Mouse (Mus musculus): ENCODE data around the gene Megf9. TPM values are rescaled to one million over a fixed set of nuclear protein-coding genes. Genes with fewer than 3 reads are reported as not detected.

Gene Megf9
- polyA plus RNA-seq, 1 experiment = 76.4 TPM

GRCm38 (mm10) chr4:70533056-70533805, 1.6 kb downstream of the Megf9 start:
- TF ChIP-seq POLR2A (IDR thresholded peaks at IDR 0.05; ENCODE audit: insufficient read depth, low read depth, low read length) = no peak
- TF ChIP-seq CTCF (IDR thresholded peaks at IDR 0.05; ENCODE audit: insufficient read depth, low read depth, low read length) = no peak
- WGBS = 28% methylated on average over 3 of the region's 3 CpGs
- Histone ChIP-seq H3K4me1 (ENCODE audit: control insufficient read depth, insufficient read depth, low read length) (peaks cover 8% of the 10 kb centered on the region), H3K4me3 (ENCODE audit: insufficient read depth, low read depth, low read length) (no peak overlapping the region), H3K27ac (ENCODE audit: insufficient read depth, low read depth, low read length) (no peak overlapping the region)

DNA sequence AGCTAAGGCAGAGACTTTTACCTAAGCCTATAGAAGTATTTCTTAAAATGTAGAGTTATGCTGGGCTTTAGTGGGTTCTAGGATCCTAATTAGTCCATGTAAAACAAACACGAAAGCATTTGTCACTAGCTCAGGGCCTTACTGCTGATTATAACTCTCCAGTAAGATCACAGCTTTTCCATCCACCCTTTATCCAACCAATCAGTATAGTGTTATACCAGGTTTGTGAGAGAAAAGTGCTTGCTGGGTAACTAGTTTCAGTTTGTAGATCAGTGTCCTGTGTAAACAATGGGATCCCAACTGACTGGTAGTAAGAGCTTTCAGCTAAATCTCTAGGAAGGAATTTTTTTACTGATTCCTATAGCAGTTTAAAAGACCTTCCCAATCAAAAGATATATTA, 3.8 kb downstream of the Megf9 start:
- no peak overlapping the region for H3K27ac ChIP-seq (ENCODE audit: insufficient read depth, low read depth, low read length)
- H3K4me1 ChIP-seq (ENCODE audit: control insufficient read depth, insufficient read depth, low read length) = peaks cover 8% of the 10 kb centered on the region
- no peak for TF ChIP-seq CTCF (IDR thresholded peaks at IDR 0.05; ENCODE audit: insufficient read depth, low read depth, low read length)
- no peak for TF ChIP-seq POLR2A (IDR thresholded peaks at IDR 0.05; ENCODE audit: insufficient read depth, low read depth, low read length)
- 62% methylated on average over 1 of the region's 1 CpGs for WGBS
- H3K4me3 ChIP-seq (ENCODE audit: insufficient read depth, low read depth, low read length) = no peak overlapping the region

DNA sequence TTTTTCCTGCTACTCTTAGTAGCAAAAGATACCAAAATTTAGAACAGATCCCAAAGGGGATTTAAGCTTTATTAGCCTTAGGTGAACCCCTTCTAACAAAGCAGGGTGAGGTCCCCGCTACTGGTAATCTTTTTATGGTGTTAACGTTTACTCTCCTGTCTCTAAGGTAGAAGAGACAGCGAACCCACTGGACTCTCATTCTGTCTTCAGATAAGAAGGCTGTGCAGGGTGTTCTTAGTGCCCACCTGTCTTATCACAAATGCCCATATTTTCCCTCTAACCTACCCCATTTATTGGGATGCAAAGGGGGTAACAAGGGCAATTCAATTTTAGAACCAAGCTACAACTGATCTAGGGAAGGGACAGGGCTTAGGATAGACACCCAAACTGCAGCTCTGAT, 6.2 kb downstream of the Megf9 start:
- TF ChIP-seq POLR2A (IDR thresholded peaks at IDR 0.05; ENCODE audit: insufficient read depth, low read depth, low read length) (no peak), CTCF (IDR thresholded peaks at IDR 0.05; ENCODE audit: insufficient read depth, low read depth, low read length) (no peak)
- WGBS = 93% methylated on average over 3 of the region's 3 CpGs
- Histone ChIP-seq H3K4me1 (ENCODE audit: control insufficient read depth, insufficient read depth, low read length) (no peaks in the 10 kb centered on the region), H3K4me3 (ENCODE audit: insufficient read depth, low read depth, low read length) (no peak overlapping the region), H3K27ac (ENCODE audit: insufficient read depth, low read depth, low read length) (no peak overlapping the region)

GRCm38 (mm10) chr4:70523346-70523745, 11.4 kb downstream of the Megf9 start:
- no peak overlapping the region for H3K4me3 ChIP-seq (ENCODE audit: insufficient read depth, low read depth, low read length)
- no peak overlapping the region for H3K27ac ChIP-seq (ENCODE audit: insufficient read depth, low read depth, low read length)
- 81% methylated on average over 2 of the region's 2 CpGs for WGBS
- H3K4me1 ChIP-seq (ENCODE audit: control insufficient read depth, insufficient read depth, low read length) = no peaks in the 10 kb centered on the region
- TF ChIP-seq CTCF (IDR thresholded peaks at IDR 0.05; ENCODE audit: insufficient read depth, low read depth, low read length) (no peak), POLR2A (IDR thresholded peaks at IDR 0.05; ENCODE audit: insufficient read depth, low read depth, low read length) (no peak)

GRCm38 (mm10) chr4:70521506-70522292, 13.1 kb downstream of the Megf9 start:
- Histone ChIP-seq H3K4me1 (ENCODE audit: control insufficient read depth, insufficient read depth, low read length) (no peaks in the 10 kb centered on the region), H3K4me3 (ENCODE audit: insufficient read depth, low read depth, low read length) (no peak overlapping the region), H3K27ac (ENCODE audit: insufficient read depth, low read depth, low read length) (no peak overlapping the region)
- TF ChIP-seq CTCF (IDR thresholded peaks at IDR 0.05; ENCODE audit: insufficient read depth, low read depth, low read length) = no peak
- TF ChIP-seq POLR2A (IDR thresholded peaks at IDR 0.05; ENCODE audit: insufficient read depth, low read depth, low read length) = no peak
- 94% methylated on average over 1 of the region's 1 CpGs for WGBS

DNA sequence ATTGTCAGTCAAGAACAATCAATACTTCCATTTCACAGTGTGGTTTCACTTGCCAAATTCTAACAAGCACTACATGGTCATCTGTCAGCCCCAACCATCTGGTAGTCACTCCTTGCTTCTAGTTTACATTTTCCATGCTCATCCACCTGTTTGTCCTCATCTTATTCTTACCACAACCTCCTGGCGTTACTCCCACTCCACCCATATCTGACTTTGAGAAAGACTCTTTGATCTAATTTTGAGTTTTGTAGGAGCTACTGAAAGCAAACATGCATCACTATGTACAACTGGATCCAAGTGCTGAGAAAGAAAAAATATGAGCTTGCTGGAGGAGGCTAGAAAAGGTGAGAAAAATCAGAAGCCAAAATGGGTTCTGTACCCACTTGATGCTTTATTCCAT, 17.1 kb downstream of the Megf9 start:
- Histone ChIP-seq H3K27ac (ENCODE audit: insufficient read depth, low read depth, low read length) (no peak overlapping the region), H3K4me1 (ENCODE audit: control insufficient read depth, insufficient read depth, low read length) (no peaks in the 10 kb centered on the region), H3K4me3 (ENCODE audit: insufficient read depth, low read depth, low read length) (no peak overlapping the region)
- TF ChIP-seq POLR2A (IDR thresholded peaks at IDR 0.05; ENCODE audit: insufficient read depth, low read depth, low read length) (no peak), CTCF (IDR thresholded peaks at IDR 0.05; ENCODE audit: insufficient read depth, low read depth, low read length) (no peak)
- 96% methylated on average over 1 of the region's 1 CpGs for WGBS

GRCm38 (mm10) chr4:70516289-70516688, 18.5 kb downstream of the Megf9 start:
- H3K4me1 ChIP-seq (ENCODE audit: control insufficient read depth, insufficient read depth, low read length) = no peaks in the 10 kb centered on the region
- no peak overlapping the region for H3K4me3 ChIP-seq (ENCODE audit: insufficient read depth, low read depth, low read length)
- 96% methylated on average over 6 of the region's 6 CpGs for WGBS
- H3K27ac ChIP-seq (ENCODE audit: insufficient read depth, low read depth, low read length) = no peak overlapping the region
- TF ChIP-seq CTCF (IDR thresholded peaks at IDR 0.05; ENCODE audit: insufficient read depth, low read depth, low read length) (no peak), POLR2A (IDR thresholded peaks at IDR 0.05; ENCODE audit: insufficient read depth, low read depth, low read length) (no peak)

- Histone ChIP-seq H3K4me3 (ENCODE audit: insufficient read depth, low read depth, low read length) (no peak overlapping the region), H3K27ac (ENCODE audit: insufficient read depth, low read depth, low read length) (no peak overlapping the region), H3K4me1 (ENCODE audit: control insufficient read depth, insufficient read depth, low read length) (no peaks in the 10 kb centered on the region)
- TF ChIP-seq POLR2A (IDR thresholded peaks at IDR 0.05; ENCODE audit: insufficient read depth, low read depth, low read length) = no peak
- no peak for TF ChIP-seq CTCF (IDR thresholded peaks at IDR 0.05; ENCODE audit: insufficient read depth, low read depth, low read length)
Observed at GRCm38 (mm10) chr4:70515514-70515913, 19.3 kb downstream of the Megf9 start.

- no peak overlapping the region for H3K27ac ChIP-seq (ENCODE audit: insufficient read depth, low read depth, low read length)
- no peaks in the 10 kb centered on the region for H3K4me1 ChIP-seq (ENCODE audit: control insufficient read depth, insufficient read depth, low read length)
- H3K4me3 ChIP-seq (ENCODE audit: insufficient read depth, low read depth, low read length) = no peak overlapping the region
- no peak for TF ChIP-seq CTCF (IDR thresholded peaks at IDR 0.05; ENCODE audit: insufficient read depth, low read depth, low read length)
- TF ChIP-seq POLR2A (IDR thresholded peaks at IDR 0.05; ENCODE audit: insufficient read depth, low read depth, low read length) = no peak
- 73% methylated on average over 2 of the region's 2 CpGs for WGBS
Observed at GRCm38 (mm10) chr4:70509987-70510386, 24.8 kb downstream of the Megf9 start.

All from olfactory bulb, adult 2 months (tissue).